Mouse (Mus musculus): ENCODE measurements around the gene Tcf3. TPM values are rescaled to one million over a fixed set of nuclear protein-coding genes. Genes with fewer than 3 reads are reported as not detected.

Gene Tcf3
- polyA plus RNA-seq, 1 experiment from 2014 or later, result 175 TPM

DNA sequence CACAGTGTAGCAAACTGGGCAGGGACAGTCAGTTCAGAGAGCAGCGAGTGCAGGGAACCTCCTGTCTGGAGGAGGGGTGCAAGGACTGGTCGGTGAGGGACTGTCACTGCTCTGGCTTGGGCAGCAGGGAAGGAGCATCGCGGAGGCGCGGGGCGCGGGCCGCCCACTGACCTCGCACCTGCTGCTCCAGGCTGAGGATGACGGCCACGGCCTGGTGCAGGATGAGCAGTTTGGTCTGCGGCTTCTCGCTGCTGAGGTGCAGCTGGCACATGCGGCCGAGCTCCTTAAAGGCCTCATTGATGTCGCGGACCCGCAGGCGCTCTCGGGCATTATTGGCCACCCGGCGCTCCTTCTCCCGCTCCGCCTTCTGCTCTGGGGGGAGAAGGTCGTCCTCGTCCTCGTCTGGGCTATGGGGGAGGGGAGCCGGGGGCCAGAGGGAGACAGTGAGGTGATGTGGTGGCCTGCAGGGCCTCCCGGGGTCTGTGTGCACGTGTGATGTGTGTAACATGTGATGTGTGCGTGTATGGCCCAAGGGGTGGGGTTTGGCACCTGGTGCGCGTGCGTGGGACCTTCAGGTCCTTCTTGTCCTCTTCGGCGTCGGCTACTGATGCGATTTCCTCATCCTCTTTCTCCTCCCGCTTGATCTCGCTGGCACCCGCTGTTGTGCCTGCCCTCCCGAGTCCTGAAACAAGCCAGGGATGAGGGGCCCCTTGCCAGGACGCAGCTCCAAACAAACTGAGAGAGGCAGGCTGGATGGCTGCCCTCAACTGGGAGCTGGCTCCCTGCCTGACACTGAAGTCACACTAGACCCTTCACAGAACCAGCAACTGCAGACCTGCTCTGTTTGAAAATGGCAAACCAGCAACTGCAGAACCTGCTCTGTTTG is 20.5 kb downstream of the Tcf3 start:
- 83% methylated on average over 44 of the region's 44 CpGs for WGBS
- no peak overlapping the region for H3K9ac ChIP-seq
- H3K4me2 ChIP-seq, result no peak overlapping the region
- no peak for TF ChIP-seq CTCF (IDR thresholded peaks at IDR 0.05; ENCODE audit: low read depth)
- DNase-seq (peak; percentile 47), ATAC-seq (ENCODE audit: insufficient read depth) (no peak)
- peaks cover 93% of the 10 kb centered on the region for H3K36me3 ChIP-seq (ENCODE audit: insufficient read depth)
- H3K4me3 ChIP-seq (ENCODE audit: low read depth, low read length), result no peak overlapping the region
- no peaks in the 10 kb centered on the region for H3K9me3 ChIP-seq (ENCODE audit: low read depth, low read length)
- H3K27me3 ChIP-seq (ENCODE audit: insufficient read depth, low read length), result no peaks in the 10 kb centered on the region
- no peaks in the 10 kb centered on the region for H3K4me1 ChIP-seq (ENCODE audit: insufficient read depth)
- no peak overlapping the region for H3K27ac ChIP-seq (ENCODE audit: low read depth)

DNA sequence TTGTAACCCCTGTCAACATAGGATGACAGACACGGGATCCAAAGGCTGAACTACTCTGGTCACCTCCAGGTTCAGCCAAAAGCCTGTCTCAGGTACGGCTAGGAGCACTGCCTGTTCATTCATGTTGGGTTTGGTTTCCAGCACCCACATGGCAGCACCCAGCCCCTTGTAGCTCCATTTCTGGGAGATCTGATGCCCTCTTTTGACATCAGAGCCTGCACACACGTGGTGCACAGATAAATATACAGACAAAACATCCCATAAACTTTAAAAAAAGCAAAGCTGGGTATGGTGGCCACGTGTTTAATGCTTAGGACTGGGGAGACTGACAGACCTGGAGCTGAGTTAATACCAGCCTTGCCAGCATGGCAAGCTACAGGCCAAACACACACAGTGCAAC is 25.5 kb downstream of the Tcf3 start:
- ATAC-seq (ENCODE audit: insufficient read depth) (no peak), DNase-seq (no peak)
- Histone ChIP-seq H3K9ac (no peak overlapping the region), H3K27ac (ENCODE audit: low read depth) (peak overlapping the region; percentile 61; the same call in 1 of the 2 replicates), H3K4me2 (peak overlapping the region; percentile 99), H3K4me1 (ENCODE audit: insufficient read depth) (peaks cover 7% of the 10 kb centered on the region), H3K27me3 (ENCODE audit: insufficient read depth, low read length) (no peaks in the 10 kb centered on the region), H3K4me3 (ENCODE audit: low read depth, low read length) (no peak overlapping the region), H3K9me3 (ENCODE audit: low read depth, low read length) (no peaks in the 10 kb centered on the region), H3K36me3 (ENCODE audit: insufficient read depth) (peaks cover 57% of the 10 kb centered on the region)
- WGBS, result 37% methylated on average over 4 of the region's 4 CpGs
- TF ChIP-seq CTCF (IDR thresholded peaks at IDR 0.05; ENCODE audit: low read depth), result no peak

DNA sequence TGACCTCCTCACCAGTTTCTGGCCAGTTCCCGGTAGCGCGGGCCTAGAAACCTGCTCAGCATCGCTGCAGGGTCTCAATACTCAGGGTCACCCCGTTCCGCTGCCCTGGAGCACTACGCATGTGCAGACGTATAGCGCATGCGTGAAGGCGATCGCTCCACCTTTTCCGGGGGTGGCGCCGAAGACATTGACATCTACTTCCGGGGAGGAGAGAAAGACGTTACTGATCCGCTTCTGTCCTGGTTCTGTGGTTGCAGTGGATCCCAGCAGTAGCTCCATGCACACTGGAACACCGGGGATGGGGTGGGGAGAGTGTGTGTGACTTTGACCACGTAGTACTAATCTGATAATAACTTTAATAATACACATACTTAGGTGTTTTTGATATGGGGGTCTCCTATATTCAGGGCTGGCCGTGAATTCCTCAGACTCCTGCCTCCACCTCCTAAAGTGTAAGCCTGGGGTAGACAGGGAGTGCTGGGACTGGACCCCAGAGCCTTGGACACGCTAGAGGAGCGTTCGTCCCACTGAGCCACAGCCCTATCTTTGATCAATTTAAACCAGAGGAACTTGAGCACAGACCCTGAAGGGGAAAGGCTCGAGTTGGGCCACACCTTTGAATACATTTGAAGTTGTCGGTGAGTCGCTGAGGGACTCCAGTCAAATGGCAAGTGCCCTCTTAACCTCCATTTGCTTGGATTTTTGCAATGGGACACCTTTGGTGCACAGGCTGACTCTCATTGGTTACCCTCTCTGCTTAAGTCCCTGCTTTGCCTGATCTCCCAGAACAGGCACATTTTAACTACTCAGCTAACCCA is 26.6 kb downstream of the Tcf3 start, which contains the start of gene Uqcr11:
Uqcr11 (minus strand) TSS at position 147 of the 818 bp plus-strand sequence.
- WGBS, result 1% methylated on average over 27 of the region's 27 CpGs
- ATAC-seq (ENCODE audit: insufficient read depth) (peak; percentile 77), DNase-seq (peak; percentile 97)
- no peak for TF ChIP-seq CTCF (IDR thresholded peaks at IDR 0.05; ENCODE audit: low read depth)
- Histone ChIP-seq H3K4me3 (ENCODE audit: low read depth, low read length) (peak within 1 kb of the TSS; percentile 94), H3K27me3 (ENCODE audit: insufficient read depth, low read length) (no peaks in the 10 kb centered on the region), H3K9ac (peak within 1 kb of the TSS; percentile 84), H3K9me3 (ENCODE audit: low read depth, low read length) (no peaks in the 10 kb centered on the region), H3K4me2 (peak within 1 kb of the TSS; percentile 99), H3K27ac (ENCODE audit: low read depth) (peak within 1 kb of the TSS; percentile 61), H3K4me1 (ENCODE audit: insufficient read depth) (peaks cover 7% of the 10 kb centered on the region), H3K36me3 (ENCODE audit: insufficient read depth) (peaks cover 57% of the 10 kb centered on the region)

DNA sequence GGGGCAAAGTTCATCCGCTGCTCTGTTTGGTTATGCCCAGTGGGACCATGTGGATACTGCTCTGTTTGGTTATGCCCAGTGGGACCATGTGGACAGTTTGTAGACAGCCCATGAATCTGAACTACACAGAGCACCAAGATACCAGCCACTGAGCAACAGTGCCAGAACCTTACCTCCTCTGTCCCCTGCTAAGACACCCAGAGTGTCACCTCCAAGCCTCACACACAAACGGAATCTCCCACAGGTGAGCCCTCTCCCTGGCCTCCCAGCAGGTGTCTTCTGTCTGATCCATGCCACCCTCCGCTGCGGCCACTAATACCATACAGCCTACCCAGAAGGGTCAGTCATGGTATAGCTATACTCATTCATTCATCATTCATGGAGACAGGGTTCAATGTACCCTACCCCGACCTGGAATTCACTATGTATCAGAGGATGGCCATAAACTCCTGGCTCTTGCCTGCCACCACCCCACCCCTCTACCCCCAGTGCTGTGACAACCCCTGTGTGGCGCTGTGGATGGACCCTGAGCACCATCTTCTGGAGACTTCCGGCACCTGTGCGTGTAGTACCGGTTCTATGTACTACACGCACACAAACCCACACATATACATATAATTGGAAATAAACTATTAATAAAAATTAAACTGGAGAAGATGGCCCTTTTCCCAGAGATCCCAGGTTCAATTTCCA is 27.8 kb downstream of the Tcf3 start:
- Histone ChIP-seq H3K9me3 (ENCODE audit: low read depth, low read length) (no peaks in the 10 kb centered on the region), H3K4me1 (ENCODE audit: insufficient read depth) (peaks cover 7% of the 10 kb centered on the region), H3K4me2 (peak overlapping the region; percentile 99), H3K27me3 (ENCODE audit: insufficient read depth, low read length) (no peaks in the 10 kb centered on the region), H3K9ac (peak overlapping the region; percentile 84), H3K4me3 (ENCODE audit: low read depth, low read length) (peak overlapping the region; percentile 94), H3K36me3 (ENCODE audit: insufficient read depth) (peaks cover 54% of the 10 kb centered on the region), H3K27ac (ENCODE audit: low read depth) (no peak overlapping the region)
- DNase-seq (no peak), ATAC-seq (ENCODE audit: insufficient read depth) (no peak)
- WGBS, result 49% methylated on average over 10 of the region's 10 CpGs
- no peak for TF ChIP-seq CTCF (IDR thresholded peaks at IDR 0.05; ENCODE audit: low read depth)

DNA sequence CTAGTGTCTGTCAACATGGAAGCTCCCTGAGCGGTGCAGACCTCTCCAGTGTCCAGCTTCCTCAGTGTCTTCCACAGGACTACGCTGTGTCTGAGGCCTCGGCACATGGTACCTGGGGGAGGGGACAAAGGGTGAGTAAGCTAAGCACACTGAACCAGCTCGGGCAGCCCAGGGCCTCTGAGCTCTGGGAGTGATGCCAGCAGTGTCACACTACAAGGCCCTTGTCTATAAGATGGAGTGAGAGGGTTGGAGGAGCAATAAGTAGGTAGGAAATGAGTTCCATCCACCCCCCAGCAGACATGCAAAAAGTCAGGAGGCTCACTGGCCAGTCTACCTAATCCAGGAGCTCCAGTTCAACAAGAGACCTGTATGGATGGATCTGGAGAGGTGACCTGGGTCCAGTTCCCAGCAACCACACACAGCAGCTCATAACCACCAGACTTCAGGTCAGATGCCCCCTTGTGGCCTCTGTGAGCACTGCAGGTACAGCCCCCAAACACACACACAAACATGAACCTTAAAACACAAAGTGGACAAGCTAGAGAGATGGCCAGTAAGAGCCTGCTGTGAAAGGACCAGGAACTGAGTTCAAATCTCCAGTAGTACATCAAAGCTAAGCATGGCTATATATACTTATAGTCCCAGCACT is 30.3 kb downstream of the Tcf3 start:
- H3K9me3 ChIP-seq (ENCODE audit: low read depth, low read length), result no peaks in the 10 kb centered on the region
- peak; percentile 47 for DNase-seq
- H3K27ac ChIP-seq (ENCODE audit: low read depth), result no peak overlapping the region
- no peaks in the 10 kb centered on the region for H3K27me3 ChIP-seq (ENCODE audit: insufficient read depth, low read length)
- H3K4me2 ChIP-seq, result no peak overlapping the region
- H3K4me1 ChIP-seq (ENCODE audit: insufficient read depth), result peaks cover 10% of the 10 kb centered on the region
- no peak overlapping the region for H3K9ac ChIP-seq
- H3K36me3 ChIP-seq (ENCODE audit: insufficient read depth), result peaks cover 34% of the 10 kb centered on the region
- no peak for ATAC-seq (ENCODE audit: insufficient read depth)
- TF ChIP-seq CTCF (IDR thresholded peaks at IDR 0.05; ENCODE audit: low read depth), result peak; percentile 72
- WGBS, result 87% methylated on average over 4 of the region's 4 CpGs
- H3K4me3 ChIP-seq (ENCODE audit: low read depth, low read length), result no peak overlapping the region

DNA sequence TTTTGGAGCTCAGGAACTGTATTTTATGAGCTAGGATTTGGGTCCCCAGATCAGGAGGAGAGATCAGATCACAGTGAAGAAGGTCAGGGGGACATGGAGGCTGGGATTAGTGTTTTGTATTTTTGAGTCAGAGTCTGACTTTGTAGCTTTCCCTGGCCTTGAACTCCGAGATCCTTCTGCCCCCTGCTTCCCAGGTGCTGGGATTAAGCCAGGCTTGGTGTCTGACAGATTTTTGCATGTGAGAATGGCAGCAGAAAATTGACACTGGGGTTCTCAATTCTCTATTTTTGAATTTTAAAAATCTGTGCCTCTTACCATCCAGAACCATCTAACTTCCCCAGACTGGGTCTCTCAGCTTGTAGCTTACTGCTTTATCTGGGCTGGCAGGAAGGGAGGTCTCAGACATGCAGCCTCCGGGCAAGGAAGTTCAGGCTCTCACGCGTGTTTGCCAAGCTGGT is 32.7 kb downstream of the Tcf3 start:
- 75% methylated on average over 4 of the region's 4 CpGs for WGBS
- no peaks in the 10 kb centered on the region for H3K27me3 ChIP-seq (ENCODE audit: insufficient read depth, low read length)
- peaks cover 14% of the 10 kb centered on the region for H3K4me1 ChIP-seq (ENCODE audit: insufficient read depth)
- H3K27ac ChIP-seq (ENCODE audit: low read depth), result peak overlapping the region; percentile 86; the same call in 1 of the 2 replicates
- ATAC-seq (ENCODE audit: insufficient read depth), result no peak
- peak overlapping the region; percentile 13; the same call in 1 of the 2 replicates for H3K9ac ChIP-seq
- peak overlapping the region; percentile 73 for H3K4me2 ChIP-seq
- 0 out of 2 replicates have a peak overlapping the region, but pooled peaks have one; percentile 82 for H3K4me3 ChIP-seq (ENCODE audit: low read depth, low read length)
- peaks cover 50% of the 10 kb centered on the region for H3K36me3 ChIP-seq (ENCODE audit: insufficient read depth)
- no peak for TF ChIP-seq CTCF (IDR thresholded peaks at IDR 0.05; ENCODE audit: low read depth)
- DNase-seq, result no peak
- H3K9me3 ChIP-seq (ENCODE audit: low read depth, low read length), result no peaks in the 10 kb centered on the region
